Mouse (Mus musculus): ENCODE measurements around the gene Gmpr2.

DNA sequence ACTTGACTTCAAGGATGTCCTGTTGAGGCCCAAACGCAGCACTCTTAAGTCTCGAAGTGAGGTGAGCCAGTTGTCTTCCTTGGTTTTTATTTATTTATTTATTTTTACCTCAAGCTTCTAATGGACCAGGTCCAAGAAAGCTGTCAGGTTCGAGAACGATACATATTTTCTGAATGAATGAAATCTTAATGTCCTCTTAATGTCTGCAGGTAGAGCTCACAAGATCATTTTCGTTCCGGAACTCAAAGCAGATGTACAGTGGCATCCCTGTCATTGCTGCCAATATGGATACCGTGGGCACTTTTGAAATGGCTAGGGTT is 960 bp downstream of the Gmpr2 start:
- TF ChIP-seq POLR2A (IDR thresholded peaks at IDR 0.05; ENCODE audit: insufficient read depth, low read depth, low read length) (no peak), CTCF (IDR thresholded peaks at IDR 0.05) (no peak), EP300 (IDR thresholded peaks at IDR 0.05; ENCODE audit: insufficient read depth, low read depth, low read length) (no peak)

Data from heart, adult 2 months (tissue).